ENCODE assay signal across 12 mouse cellular contexts in the genomic region with DNA sequence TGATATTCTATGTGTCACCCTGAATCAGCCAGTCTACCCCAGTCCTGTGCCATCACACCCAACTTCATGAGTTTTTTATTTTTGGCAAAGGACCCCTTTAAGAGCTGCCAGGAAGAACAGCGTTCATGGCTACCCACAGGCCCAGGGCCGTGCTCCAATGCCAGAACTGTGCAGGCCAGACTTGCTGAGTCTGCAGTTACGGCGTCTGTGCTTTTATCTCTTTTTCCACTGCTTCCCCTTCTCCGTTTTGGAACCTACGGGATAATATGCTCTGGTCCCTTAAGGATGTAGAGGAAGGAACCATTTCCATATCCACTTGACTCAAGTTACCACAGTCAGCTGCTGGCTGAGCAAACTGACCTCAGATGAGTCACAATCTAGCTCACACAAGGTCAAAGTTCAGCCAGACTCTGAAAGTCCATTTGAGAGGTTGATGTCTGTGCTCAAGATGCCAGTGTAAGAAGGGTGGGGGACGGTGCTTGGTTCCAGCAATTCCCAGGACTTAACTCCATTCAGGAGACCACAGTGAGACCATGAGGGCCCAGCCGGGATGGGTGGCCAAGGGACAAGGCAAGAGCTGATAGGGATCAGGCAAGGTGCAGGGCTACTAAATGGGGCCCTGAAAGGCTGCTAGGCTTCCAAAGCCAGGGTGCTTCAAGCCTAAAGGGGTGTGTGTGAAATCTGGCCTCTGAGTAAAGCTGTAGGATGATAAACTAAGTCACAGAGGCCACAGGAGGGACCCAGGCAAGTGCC. TPM values are rescaled to one million over a fixed set of nuclear protein-coding genes. Genes with fewer than 3 reads are reported as not detected.
DNase-seq lines count a peak whose midpoint lies in the region; ATAC-seq and TF ChIP-seq lines count a peak whose summit lies in the region.
"Had no signal": no experiment of that assay in that cellular context is flagged by ENCODE, and none has a peak within 500 bp of the region (broad histone marks: within the 10 kb centered on the region; RNA-seq: fewer than 3 reads in every experiment).

No protein-coding gene starts in this region.

- H3K27me3 ChIP-seq in heart, embryonic 15.5 days: peaks cover 8% of the 10 kb centered on the region; the same call in 1 of the 2 replicates
- no peaks in the 10 kb centered on the region for H3K27me3 ChIP-seq in CH12.LX (replicated peaks)
- H3K27me3 ChIP-seq: forebrain, embryonic 12.5 days had no signal

- H3K27ac ChIP-seq in heart, embryonic 15.5 days: no peak overlapping the region
- no peak overlapping the region for H3K27ac ChIP-seq in CH12.LX (ENCODE audit: insufficient read depth, low read depth)
- H3K27ac ChIP-seq: forebrain, embryonic 12.5 days; neural tube, embryonic 13.5 days had no signal

- intact Hi-C loops in heart, postnatal 25 days (cut with DNase I): loop anchor here (5.0 kb wide), 2 partner anchors 124 to 219 kb away; no protein-coding TSS in a partner anchor

- no peak for TF ChIP-seq EP300 in CH12.LX (IDR thresholded peaks at IDR 0.05; ENCODE audit: low read length)

- TF ChIP-seq RAD21 in CH12.LX (IDR thresholded peaks at IDR 0.05; ENCODE audit: low read depth, low read length): no peak

- dilution Hi-C loops in CH12.LX (cut with MboI; ENCODE audit: extremely low pct_ligation_motif_present, extremely low pct_unique_long_range_greater_than_20kb, low sequenced_read_pairs): no loop called here

- no peak overlapping the region for H3K4me3 ChIP-seq in heart, embryonic 15.5 days
- no peak overlapping the region for H3K4me3 ChIP-seq in CH12.LX (replicated peaks in 1 of 3; ENCODE audit: low read depth in 2 of 3, low read length in 2 of 3, poor library complexity in 1 of 3)
- H3K4me3 ChIP-seq: forebrain, embryonic 12.5 days; neural tube, embryonic 13.5 days had no signal

- H3K9me3 ChIP-seq in heart, embryonic 15.5 days (replicated peaks): no peaks in the 10 kb centered on the region
- H3K9me3 ChIP-seq in CH12.LX (replicated peaks; ENCODE audit: low read length): no peaks in the 10 kb centered on the region
- H3K9me3 ChIP-seq: forebrain, embryonic 12.5 days; neural tube, embryonic 13.5 days had no signal

- H3K4me1 ChIP-seq in heart, embryonic 15.5 days (replicated peaks): peaks cover 24% of the 10 kb centered on the region
- H3K4me1 ChIP-seq in CH12.LX (ENCODE audit: control insufficient read depth in 1 of 2, insufficient read depth in 2 of 2): no peaks in the 10 kb centered on the region

- TF ChIP-seq POLR2A in CH12.LX (IDR thresholded peaks at IDR 0.05; ENCODE audit: low read depth, low read length): no peak

- H3K36me3 ChIP-seq in heart, embryonic 15.5 days: no peaks in the 10 kb centered on the region
- peaks cover 19 to 56% of the 10 kb centered on the region in 2 experiments for H3K36me3 ChIP-seq in CH12.LX (replicated peaks in 1 of 2; ENCODE audit: control insufficient read depth in 1 of 2, insufficient read depth in 1 of 2, low read length in 1 of 2)
- H3K36me3 ChIP-seq: forebrain, embryonic 12.5 days had no signal

- no peaks in the 10 kb centered on the region for H3K79me2 ChIP-seq in CH12.LX (replicated peaks; ENCODE audit: control insufficient read depth, extremely low read depth, insufficient read depth, poor library complexity, severe bottlenecking)

- in situ Hi-C loops in CH12.LX (cut with MboI; ENCODE audit: low pct_ligation_motif_present, low pct_unique_long_range_greater_than_20kb, low sequenced_read_pairs): no loop called here

- ATAC-seq in heart, embryonic 15.5 days (replicated peaks; ENCODE audit: insufficient number of reproducible peaks, insufficient read depth, low FRiP score, low read depth): peak; percentile 28; the same call in 1 of the 2 replicates

- no peak for TF ChIP-seq CTCF in CH12.LX (conservative IDR thresholded peaks at IDR 0.05 in 1 of 2, IDR thresholded peaks at IDR 0.05 in 1 of 2; ENCODE audit: low read depth in 2 of 2, low read length in 2 of 2)

- H3K4me2 ChIP-seq in heart, embryonic 15.5 days: no peak overlapping the region
- no peak overlapping the region for H3K4me2 ChIP-seq in CH12.LX (ENCODE audit: insufficient read depth, low read depth, poor library complexity, severe bottlenecking)
- H3K4me2 ChIP-seq: forebrain, embryonic 12.5 days; neural tube, embryonic 13.5 days had no signal

- no peak for DNase-seq in heart, postnatal 25 days (ENCODE audit: low spot score)
- DNase-seq in 3134 (ENCODE audit: extremely low read depth, insufficient read length, low spot score): peak; percentile 63
- no peak for DNase-seq in CH12.LX (ENCODE audit: extremely low read depth)
- peak; percentile 46 to 56 for DNase-seq in kidney, postnatal 36 days
- no peak for DNase-seq in ovary, postnatal 14 days (ENCODE audit: low spot score)
- no peak for DNase-seq in c-Kit-positive CD71-positive TER-119-positive erythroid progenitor cells, embryonic 14.5 days (ENCODE audit: low spot score)
- DNase-seq: gastrocnemius, postnatal 25 days; right cerebral cortex, postnatal 25 days; thymus, postnatal 25 days had no signal

- 49% methylated on average over 8 of the region's 8 CpGs for WGBS in heart, embryonic 15.5 days

- H3K9ac ChIP-seq in heart, embryonic 15.5 days: no peak overlapping the region
- H3K9ac ChIP-seq in CH12.LX (ENCODE audit: insufficient read depth, low read depth): no peak overlapping the region
- H3K9ac ChIP-seq: forebrain, embryonic 12.5 days; neural tube, embryonic 13.5 days had no signal

TF ChIP-seq in CH12.LX, 34 proteins besides CTCF, POLR2A, EP300 and RAD21:
- TF ChIP-seq TBP (conservative IDR thresholded peaks at IDR 0.05; ENCODE audit: low read depth, low read length) (no peak), MAFK (IDR thresholded peaks at IDR 0.05; ENCODE audit: insufficient replicate concordance, low read length) (0 out of 2 replicates have a peak, but pooled peaks have one; percentile 40)

RNA-seq across cellular contexts. Expression of a gene that starts 26.9 kb away (rescaled TPM):
- 1.9 and 2.1 TPM in 2 replicates for polyA plus RNA-seq in heart, embryonic 15.5 days (2015; fragmentation: Nextera tagmentation; extraction: Ambion mirVana)
- 1 to 10 TPM in 1 of 2 experiments, under 1 TPM in 1; 0.96 to 1.3 TPM for total RNA-seq in heart, postnatal 25 days (2021)
- 3.9 and 4.2 TPM in 2 replicates for total RNA-seq in CH12.LX (2012; rRNA removed)
- total RNA-seq in CH12.LX (2014; rRNA removed): 3.8 and 4.8 TPM in 2 replicates
- 1.2 and 2.0 TPM in 2 replicates for polyA plus RNA-seq in CH12.LX (2012; ENCODE audit: insufficient read length, low read depth)

RNA-seq across cellular contexts. Expression of a gene that starts 26.9 kb away (rescaled TPM):
- polyA plus RNA-seq in heart, embryonic 15.5 days (2015; fragmentation: Nextera tagmentation; extraction: Ambion mirVana): 1.00 TPM in 1 of 2 replicates, not detected in the other
- total RNA-seq in heart, postnatal 25 days (2021): not detected
- total RNA-seq in CH12.LX (2012; rRNA removed) (1.9 and 2.9 TPM in 2 replicates), CH12.LX (2014; rRNA removed) (1.00 TPM in 1 of 2 replicates, not detected in the other)
- polyA plus RNA-seq in CH12.LX (2012; ENCODE audit: insufficient read length, low read depth): 4.2 and 5.8 TPM in 2 replicates
- total RNA-seq: gastrocnemius, postnatal 25 days had no signal

RNA-seq across cellular contexts. Expression of a gene that starts 27.2 kb away (rescaled TPM):
- 51.9 and 64.6 TPM in 2 replicates for polyA plus RNA-seq in heart, embryonic 15.5 days (2015; fragmentation: Nextera tagmentation; extraction: Ambion mirVana)
- total RNA-seq in heart, postnatal 25 days (2021): 10 to 100 TPM; 20.9 to 21.2 TPM
- total RNA-seq in CH12.LX (2012; rRNA removed): 37.1 and 38.8 TPM in 2 replicates
- 32.0 and 45.6 TPM in 2 replicates for total RNA-seq in CH12.LX (2014; rRNA removed)
- polyA plus RNA-seq in CH12.LX (2012; ENCODE audit: insufficient read length, low read depth): 39.5 and 45.6 TPM in 2 replicates

RNA-seq across cellular contexts. Expression of a gene that starts 58.2 kb away (rescaled TPM):
- 4.7 and 5.4 TPM in 2 replicates for polyA plus RNA-seq in heart, embryonic 15.5 days (2015; fragmentation: Nextera tagmentation; extraction: Ambion mirVana)
- total RNA-seq in heart, postnatal 25 days (2021): 1 to 10 TPM; 1.4 to 3.0 TPM
- total RNA-seq in CH12.LX (2012; rRNA removed) (4.3 and 4.5 TPM in 2 replicates), CH12.LX (2014; rRNA removed) (9.4 and 10.5 TPM in 2 replicates)
- polyA plus RNA-seq in CH12.LX (2012; ENCODE audit: insufficient read length, low read depth): 1.7 and 2.3 TPM in 2 replicates

Comparison
In these comparisons a context has a peak if more than half of its experiments do, and no peak if none do; other contexts are left out.
1. DNase-seq: peak in 3134 (single experiment) and kidney, postnatal 36 days (2 of 2); none in heart, postnatal 25 days (single experiment), CH12.LX (single experiment), ovary, postnatal 14 days (single experiment) and c-Kit-positive CD71-positive TER-119-positive erythroid progenitor cells, embryonic 14.5 days (single experiment).